Mouse (Mus musculus): ENCODE measurements around the gene Gm20379. TPM values are rescaled to one million over a fixed set of nuclear protein-coding genes. Genes with fewer than 3 reads are reported as not detected.

Gene Gm20379
- total and polyA plus RNA-seq, 2 experiments from 2014 or later = 0.83 TPM; not detected in 1

DNA sequence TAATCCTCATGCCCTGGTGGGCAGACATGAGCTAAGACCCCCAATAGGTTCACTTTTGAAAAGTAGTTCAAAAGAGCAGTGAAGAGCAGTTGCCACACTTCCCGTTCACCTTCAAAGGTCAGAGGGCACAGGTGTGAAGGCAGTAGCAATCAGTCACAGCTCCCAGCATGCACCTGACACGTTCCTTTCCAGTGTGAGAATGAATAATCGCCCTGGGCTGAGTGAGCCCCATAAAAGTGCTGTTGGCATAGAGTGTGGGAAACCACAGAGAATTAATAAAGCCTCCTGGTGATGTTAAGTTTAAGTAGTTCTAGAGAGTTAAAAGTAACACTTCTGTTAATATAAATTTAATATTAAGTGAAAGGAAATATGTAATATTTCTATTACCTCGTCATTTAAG, 14.2 kb upstream of the Gm20379 start:
- Histone ChIP-seq H3K4me2 (ENCODE audit: low read depth, low read length) (no peak overlapping the region), H3K27me3 (ENCODE audit: insufficient read depth, low read length) (no peaks in the 10 kb centered on the region), H3K9me3 (ENCODE audit: low read length) (no peaks in the 10 kb centered on the region), H3K4me1 (ENCODE audit: insufficient read depth, low read length) (no peaks in the 10 kb centered on the region), H3K9ac (replicated peaks; ENCODE audit: low read length) (no peak overlapping the region), H3K36me3 (ENCODE audit: insufficient read depth, low read length) (no peaks in the 10 kb centered on the region; the same call in 1 of the 2 replicates), H3K4me3 (ENCODE audit: low read length) (no peak overlapping the region), H3K27ac (no peak overlapping the region)
- DNase-seq (ENCODE audit: low spot score) (no peak), ATAC-seq (no peak)
- WGBS = 67% methylated on average over 4 of the region's 4 CpGs
- no peak for TF ChIP-seq CTCF (IDR thresholded peaks at IDR 0.05; ENCODE audit: low read depth)

DNA sequence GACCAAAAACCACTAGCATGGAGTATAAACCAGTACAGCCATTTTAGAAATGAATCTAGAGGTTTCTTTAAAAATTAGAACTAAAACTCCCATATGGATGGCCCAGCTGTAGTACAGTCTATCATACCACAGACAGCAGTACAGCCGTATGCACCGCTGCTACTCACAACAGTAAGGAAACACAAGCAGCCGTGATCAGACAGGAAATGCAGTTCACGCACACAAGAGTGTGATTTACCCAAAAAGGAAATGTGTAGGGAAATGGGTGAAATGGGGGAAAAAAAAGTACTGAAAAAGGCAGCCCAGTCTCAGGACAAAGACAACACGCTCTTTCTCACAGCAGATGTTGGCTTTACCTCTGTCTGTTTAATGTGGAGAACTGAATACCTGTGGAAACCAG, 11.9 kb upstream of the Gm20379 start:
- H3K9ac ChIP-seq (replicated peaks; ENCODE audit: low read length) = no peak overlapping the region
- H3K4me1 ChIP-seq (ENCODE audit: insufficient read depth, low read length) = no peaks in the 10 kb centered on the region
- no peak overlapping the region for H3K4me2 ChIP-seq (ENCODE audit: low read depth, low read length)
- H3K36me3 ChIP-seq (ENCODE audit: insufficient read depth, low read length) = no peaks in the 10 kb centered on the region; the same call in 1 of the 2 replicates
- DNase-seq (ENCODE audit: low spot score) (no peak), ATAC-seq (no peak)
- no peak overlapping the region for H3K4me3 ChIP-seq (ENCODE audit: low read length)
- H3K27ac ChIP-seq = no peak overlapping the region
- H3K9me3 ChIP-seq (ENCODE audit: low read length) = no peaks in the 10 kb centered on the region
- no peaks in the 10 kb centered on the region for H3K27me3 ChIP-seq (ENCODE audit: insufficient read depth, low read length)
- TF ChIP-seq CTCF (IDR thresholded peaks at IDR 0.05; ENCODE audit: low read depth) = no peak
- WGBS = 90% methylated on average over 5 of the region's 5 CpGs

- Histone ChIP-seq H3K4me2 (ENCODE audit: low read depth, low read length) (no peak overlapping the region), H3K36me3 (ENCODE audit: insufficient read depth, low read length) (no peaks in the 10 kb centered on the region; the same call in 1 of the 2 replicates), H3K9ac (replicated peaks; ENCODE audit: low read length) (no peak overlapping the region), H3K27ac (no peak overlapping the region), H3K4me1 (ENCODE audit: insufficient read depth, low read length) (no peaks in the 10 kb centered on the region), H3K4me3 (ENCODE audit: low read length) (no peak overlapping the region), H3K9me3 (ENCODE audit: low read length) (no peaks in the 10 kb centered on the region), H3K27me3 (ENCODE audit: insufficient read depth, low read length) (no peaks in the 10 kb centered on the region)
- DNase-seq (ENCODE audit: low spot score) = no peak
- 95% methylated on average over 4 of the region's 4 CpGs for WGBS
- TF ChIP-seq CTCF (IDR thresholded peaks at IDR 0.05; ENCODE audit: low read depth) = no peak
- no peak for ATAC-seq
These were observed 9.3 kb upstream of the Gm20379 start for GRCm38 (mm10) chr13:92296490-92296889.

DNA sequence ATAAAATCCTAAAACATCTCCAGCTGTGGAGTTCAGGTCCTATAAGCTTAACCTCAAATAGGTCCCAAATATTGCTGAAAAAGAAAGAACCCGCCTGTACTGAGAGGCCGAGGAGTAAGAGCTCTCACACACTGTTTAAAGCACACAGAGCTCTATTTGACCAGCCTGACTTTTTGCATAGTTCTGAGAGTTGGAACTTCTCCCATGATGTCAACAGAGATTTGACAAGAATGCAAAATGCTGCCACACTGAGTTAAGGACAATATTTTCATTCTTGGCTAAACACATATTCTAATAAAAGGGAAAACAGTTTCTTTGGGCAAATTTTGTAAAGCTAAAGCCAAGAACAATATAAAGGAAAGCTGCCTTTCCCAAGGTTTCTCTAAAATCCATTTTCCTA, 8.8 kb upstream of the Gm20379 start:
- DNase-seq (ENCODE audit: low spot score) = no peak
- Histone ChIP-seq H3K27ac (no peak overlapping the region), H3K4me3 (ENCODE audit: low read length) (no peak overlapping the region), H3K4me1 (ENCODE audit: insufficient read depth, low read length) (no peaks in the 10 kb centered on the region), H3K9ac (replicated peaks; ENCODE audit: low read length) (no peak overlapping the region), H3K27me3 (ENCODE audit: insufficient read depth, low read length) (no peaks in the 10 kb centered on the region), H3K36me3 (ENCODE audit: insufficient read depth, low read length) (no peaks in the 10 kb centered on the region; the same call in 1 of the 2 replicates), H3K4me2 (ENCODE audit: low read depth, low read length) (no peak overlapping the region), H3K9me3 (ENCODE audit: low read length) (no peaks in the 10 kb centered on the region)
- no peak for TF ChIP-seq CTCF (IDR thresholded peaks at IDR 0.05; ENCODE audit: low read depth)
- ATAC-seq = no peak
- WGBS = 79% methylated on average over 2 of the region's 2 CpGs

- 87% methylated on average over 1 of the region's 1 CpGs for WGBS
These were observed 6.3 kb upstream of the Gm20379 start for GRCm38 (mm10) chr13:92299522-92299921.

DNA sequence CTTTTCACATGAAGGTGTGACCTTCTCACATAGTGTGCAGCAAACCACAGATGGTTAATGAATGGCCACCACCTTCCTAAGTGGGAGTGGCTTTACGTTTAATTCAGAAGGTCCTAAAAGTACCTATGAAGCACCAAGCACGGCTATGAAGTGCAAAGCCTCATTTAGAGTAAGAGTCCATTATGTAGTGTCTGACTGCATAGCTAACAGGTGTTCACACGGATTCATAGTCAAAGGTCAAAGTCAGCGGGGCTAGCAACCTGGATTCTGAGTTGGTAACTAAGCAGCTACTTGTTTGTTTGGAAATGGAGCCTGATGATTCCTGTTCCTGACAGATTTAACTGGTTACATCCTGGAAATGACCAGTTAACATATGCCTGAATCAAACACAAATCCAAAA, 4.0 kb upstream of the Gm20379 start:
- Histone ChIP-seq H3K9ac (replicated peaks; ENCODE audit: low read length) (no peak overlapping the region), H3K4me2 (ENCODE audit: low read depth, low read length) (no peak overlapping the region), H3K36me3 (ENCODE audit: insufficient read depth, low read length) (no peaks in the 10 kb centered on the region; the same call in 1 of the 2 replicates), H3K27ac (no peak overlapping the region), H3K4me1 (ENCODE audit: insufficient read depth, low read length) (no peaks in the 10 kb centered on the region), H3K4me3 (ENCODE audit: low read length) (no peak overlapping the region), H3K9me3 (ENCODE audit: low read length) (no peaks in the 10 kb centered on the region), H3K27me3 (ENCODE audit: insufficient read depth, low read length) (no peaks in the 10 kb centered on the region)
- TF ChIP-seq CTCF (IDR thresholded peaks at IDR 0.05; ENCODE audit: low read depth) = no peak
- DNase-seq (ENCODE audit: low spot score) (no peak), ATAC-seq (no peak)
- 82% methylated on average over 4 of the region's 4 CpGs for WGBS

More at GRCm38 (mm10) chr13:92299522-92299921, 6.3 kb upstream of the Gm20379 start:
- no peak overlapping the region for H3K27ac ChIP-seq
- H3K4me2 ChIP-seq (ENCODE audit: low read depth, low read length) = no peak overlapping the region
- H3K36me3 ChIP-seq (ENCODE audit: insufficient read depth, low read length) = no peaks in the 10 kb centered on the region; the same call in 1 of the 2 replicates
- ATAC-seq (no peak), DNase-seq (ENCODE audit: low spot score) (no peak)
- H3K27me3 ChIP-seq (ENCODE audit: insufficient read depth, low read length) = no peaks in the 10 kb centered on the region
- no peaks in the 10 kb centered on the region for H3K4me1 ChIP-seq (ENCODE audit: insufficient read depth, low read length)
- no peak for TF ChIP-seq CTCF (IDR thresholded peaks at IDR 0.05; ENCODE audit: low read depth)
- H3K4me3 ChIP-seq (ENCODE audit: low read length) = no peak overlapping the region
- H3K9ac ChIP-seq (replicated peaks; ENCODE audit: low read length) = no peak overlapping the region
- no peaks in the 10 kb centered on the region for H3K9me3 ChIP-seq (ENCODE audit: low read length)

GRCm38 (mm10) chr13:92302466-92302865, 3.3 kb upstream of the Gm20379 start:
- DNase-seq (ENCODE audit: low spot score) (no peak), ATAC-seq (no peak)
- H3K4me1 ChIP-seq (ENCODE audit: insufficient read depth, low read length) = no peaks in the 10 kb centered on the region
- no peaks in the 10 kb centered on the region for H3K27me3 ChIP-seq (ENCODE audit: insufficient read depth, low read length)
- no peaks in the 10 kb centered on the region for H3K9me3 ChIP-seq (ENCODE audit: low read length)
- H3K27ac ChIP-seq = no peak overlapping the region
- H3K9ac ChIP-seq (replicated peaks; ENCODE audit: low read length) = no peak overlapping the region
- H3K4me3 ChIP-seq (ENCODE audit: low read length) = no peak overlapping the region
- 88% methylated on average over 4 of the region's 4 CpGs for WGBS
- TF ChIP-seq CTCF (IDR thresholded peaks at IDR 0.05; ENCODE audit: low read depth) = no peak
- no peaks in the 10 kb centered on the region; the same call in 1 of the 2 replicates for H3K36me3 ChIP-seq (ENCODE audit: insufficient read depth, low read length)
- H3K4me2 ChIP-seq (ENCODE audit: low read depth, low read length) = no peak overlapping the region

All from hindbrain, postnatal 0 days (tissue).